Mouse (Mus musculus): ENCODE results near the gene Il17rc. TPM values are rescaled to one million over a fixed set of nuclear protein-coding genes. Genes with fewer than 3 reads are reported as not detected.

The Il17rc gene
- polyA plus RNA-seq (2015; fragmentation: Nextera tagmentation; extraction: Ambion mirVana): 16.6 and 22.4 TPM in 2 replicates

DNA sequence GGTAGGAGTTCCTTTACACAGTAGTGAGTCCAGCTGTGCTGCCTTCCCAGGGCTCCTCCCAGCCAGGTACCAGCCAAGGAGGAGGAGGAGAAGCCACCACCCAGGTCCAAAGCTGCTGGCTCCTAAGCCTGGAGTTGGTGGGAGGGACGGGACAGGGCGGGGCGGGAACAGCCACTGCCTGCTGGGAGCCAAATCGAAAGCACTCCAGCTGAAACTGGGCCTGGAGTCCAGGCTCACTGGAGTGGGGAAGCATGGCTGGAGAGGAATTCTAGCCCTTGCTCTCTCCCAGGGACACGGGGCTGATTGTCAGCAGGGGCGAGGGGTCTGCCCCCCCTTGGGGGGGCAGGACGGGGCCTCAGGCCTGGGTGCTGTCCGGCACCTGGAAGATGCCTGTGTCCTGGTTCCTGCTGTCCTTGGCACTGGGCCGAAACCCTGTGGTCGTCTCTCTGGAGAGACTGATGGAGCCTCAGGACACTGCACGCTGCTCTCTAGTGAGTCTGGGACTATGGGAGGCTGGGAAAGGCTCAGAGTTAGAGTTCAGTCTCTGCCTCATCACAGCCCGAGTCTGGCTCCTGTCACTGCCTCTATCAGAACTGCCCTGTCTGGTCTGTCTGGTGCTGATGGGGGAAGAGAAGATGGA is at the start of gene Il17rc:
Gene Il17rc (plus strand): TSS at position 131 of the 640 bp plus-strand sequence.

DNA sequence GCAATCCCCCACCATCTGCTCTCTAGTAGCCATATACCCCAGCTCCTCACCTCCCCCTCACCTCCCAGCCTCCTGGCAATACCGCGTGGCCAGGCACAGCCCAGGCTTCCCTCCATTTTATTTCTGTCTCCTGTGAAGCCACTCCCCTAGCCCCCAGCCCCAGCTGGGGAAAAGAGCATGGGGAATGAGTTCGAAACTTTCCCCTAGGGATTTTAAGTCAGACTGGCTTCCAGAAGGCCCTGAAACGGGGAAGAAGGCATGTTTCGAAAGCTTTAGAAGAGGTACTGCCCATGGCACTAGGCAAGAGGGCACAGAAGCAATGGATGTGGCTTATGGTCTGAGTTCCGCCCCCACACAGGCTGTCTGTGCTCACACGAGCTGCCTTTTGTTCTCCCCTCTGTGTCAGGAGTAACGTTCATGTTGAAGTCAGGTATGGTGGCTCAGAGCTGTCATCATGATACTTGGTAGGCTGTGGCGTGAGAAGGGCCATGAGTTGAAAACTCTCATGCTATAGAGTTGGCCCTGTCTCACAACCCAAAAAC is 35.5 kb upstream of the Il17rc start, which contains the start of gene Cidec:
Gene Cidec (minus strand): TSS at position 97 of the 542 bp plus-strand sequence.

DNA sequence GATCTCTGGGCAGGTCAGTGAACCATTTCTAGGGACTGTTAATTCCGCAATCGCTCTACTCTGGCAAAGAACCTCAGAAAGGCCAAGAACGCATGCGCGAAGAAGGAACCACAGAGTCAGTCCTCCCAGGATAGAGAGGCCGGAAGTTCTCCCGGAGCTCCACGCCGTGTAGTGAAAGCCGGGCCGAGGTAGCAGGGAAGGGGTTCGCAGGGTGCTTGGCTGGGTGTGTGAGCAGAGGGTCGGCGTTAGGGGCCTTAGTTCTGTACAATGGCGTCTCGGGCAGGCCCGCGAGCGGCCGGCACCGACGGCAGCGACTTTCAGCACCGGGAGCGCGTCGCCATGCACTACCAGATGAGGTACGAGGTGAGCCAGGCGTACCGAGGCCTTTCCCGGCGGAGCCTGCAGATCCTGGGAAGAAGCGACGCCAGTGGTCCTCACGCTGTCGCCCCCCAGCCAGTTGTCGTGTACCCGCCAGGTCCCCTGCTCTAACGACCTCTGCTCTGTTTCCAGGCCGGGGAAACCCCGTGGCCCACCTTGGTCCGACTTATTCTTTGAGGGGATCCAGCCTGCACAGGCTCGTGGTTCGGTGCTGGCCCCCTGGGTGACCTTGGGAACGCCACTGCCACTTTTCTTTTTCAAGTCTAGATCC is 28.7 kb upstream of the Il17rc start, which contains the start of gene Jagn1:
Gene Jagn1 (plus strand): TSS at position 128 of the 649 bp plus-strand sequence.

DNA sequence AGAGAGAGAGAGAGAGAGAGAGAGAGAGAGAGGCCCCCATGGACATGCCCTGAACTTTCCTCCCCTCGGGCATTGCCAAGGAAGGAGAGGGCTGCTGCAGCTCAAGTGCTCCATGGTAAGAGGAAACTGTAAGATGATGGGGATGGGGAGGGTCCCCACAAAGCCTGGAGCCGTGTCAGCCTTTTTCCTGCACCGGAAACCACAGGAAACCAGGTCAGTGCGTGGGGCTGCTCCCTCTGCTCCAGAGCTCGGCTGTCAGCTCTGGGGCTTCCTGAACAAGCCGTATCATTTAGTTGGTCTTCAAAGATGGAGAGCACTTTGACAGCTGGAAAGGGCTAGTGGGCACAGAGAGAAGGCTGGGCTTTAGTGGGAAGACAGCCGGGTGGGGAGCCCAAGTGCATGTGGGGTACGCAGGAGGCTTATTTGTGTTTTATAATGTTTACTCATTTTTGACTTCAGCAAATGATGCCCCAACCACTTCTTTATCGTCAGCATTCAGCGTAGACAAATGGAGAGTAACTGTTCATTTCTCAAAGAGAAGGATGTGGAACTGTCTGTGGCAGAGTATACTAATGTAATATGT is 13.2 kb upstream of the Il17rc start, which contains the start of gene Il17re:
Gene Il17re (plus strand): TSS at position 533 of the 583 bp plus-strand sequence.

DNA sequence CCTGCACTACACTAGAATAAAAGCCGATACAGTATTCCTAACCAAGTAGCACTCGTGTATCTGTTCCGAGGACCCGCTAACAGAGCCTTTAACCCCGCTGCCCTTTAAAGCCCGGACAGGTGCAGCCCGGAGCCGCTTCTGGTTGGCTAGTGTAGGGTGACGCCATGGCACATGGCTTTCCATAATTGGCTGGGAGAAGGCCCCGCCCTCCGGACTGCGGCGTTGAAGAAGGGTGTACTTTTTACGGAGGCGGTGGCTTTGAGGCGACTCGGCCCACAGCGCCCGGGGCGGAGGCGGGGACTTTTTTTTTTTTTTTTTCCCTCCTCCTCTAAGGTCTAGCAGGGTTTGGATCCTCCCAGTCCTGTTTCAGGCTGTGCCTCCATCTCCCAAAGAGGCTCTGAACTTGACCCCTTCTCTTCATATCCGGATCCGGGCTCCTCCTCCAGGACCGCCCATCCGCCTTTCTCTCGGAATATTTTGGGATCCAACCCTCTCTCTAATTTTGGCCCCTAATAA is 11.9 kb downstream of the Il17rc start, which contains the start of gene Creld1:
Gene Creld1 (plus strand): TSS at position 198 of the 516 bp plus-strand sequence.

DNA sequence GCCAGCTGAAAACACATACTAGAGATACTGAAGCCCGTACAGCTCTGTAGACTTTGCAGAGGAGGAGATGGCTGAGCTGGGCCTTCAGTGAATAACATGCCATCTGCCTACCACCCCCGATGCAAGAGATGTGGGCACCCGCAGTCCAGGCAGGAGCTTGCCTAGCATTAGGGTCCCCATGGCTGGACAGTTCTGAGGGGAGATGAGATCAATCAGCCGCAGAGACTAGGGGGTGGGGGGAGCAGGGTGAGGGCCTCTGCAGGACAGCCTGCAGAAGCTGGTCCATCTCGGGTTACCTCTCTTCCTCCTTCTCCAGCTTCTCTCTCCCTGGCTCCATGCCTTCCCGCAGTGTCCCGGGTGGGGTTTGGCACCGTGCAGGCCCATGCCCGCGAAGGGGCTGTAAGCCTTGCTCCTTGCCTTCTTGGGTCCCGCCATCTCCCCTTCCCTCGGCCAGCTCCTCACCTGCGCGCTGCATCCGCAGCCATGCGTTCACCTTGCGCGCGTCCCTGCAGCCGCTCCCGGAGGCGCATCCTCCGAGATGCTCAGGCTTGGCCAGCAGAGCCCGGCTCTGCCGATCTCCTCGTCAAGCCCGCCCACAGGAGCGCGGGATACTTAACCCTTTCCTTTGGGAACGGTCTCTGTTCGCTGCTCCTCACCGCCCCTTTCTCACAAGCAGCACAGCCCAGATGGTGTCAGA is 30.3 kb downstream of the Il17rc start, which contains the start of gene Prrt3:
Gene Prrt3 (minus strand): TSS at position 544 of the 697 bp plus-strand sequence.

DNA sequence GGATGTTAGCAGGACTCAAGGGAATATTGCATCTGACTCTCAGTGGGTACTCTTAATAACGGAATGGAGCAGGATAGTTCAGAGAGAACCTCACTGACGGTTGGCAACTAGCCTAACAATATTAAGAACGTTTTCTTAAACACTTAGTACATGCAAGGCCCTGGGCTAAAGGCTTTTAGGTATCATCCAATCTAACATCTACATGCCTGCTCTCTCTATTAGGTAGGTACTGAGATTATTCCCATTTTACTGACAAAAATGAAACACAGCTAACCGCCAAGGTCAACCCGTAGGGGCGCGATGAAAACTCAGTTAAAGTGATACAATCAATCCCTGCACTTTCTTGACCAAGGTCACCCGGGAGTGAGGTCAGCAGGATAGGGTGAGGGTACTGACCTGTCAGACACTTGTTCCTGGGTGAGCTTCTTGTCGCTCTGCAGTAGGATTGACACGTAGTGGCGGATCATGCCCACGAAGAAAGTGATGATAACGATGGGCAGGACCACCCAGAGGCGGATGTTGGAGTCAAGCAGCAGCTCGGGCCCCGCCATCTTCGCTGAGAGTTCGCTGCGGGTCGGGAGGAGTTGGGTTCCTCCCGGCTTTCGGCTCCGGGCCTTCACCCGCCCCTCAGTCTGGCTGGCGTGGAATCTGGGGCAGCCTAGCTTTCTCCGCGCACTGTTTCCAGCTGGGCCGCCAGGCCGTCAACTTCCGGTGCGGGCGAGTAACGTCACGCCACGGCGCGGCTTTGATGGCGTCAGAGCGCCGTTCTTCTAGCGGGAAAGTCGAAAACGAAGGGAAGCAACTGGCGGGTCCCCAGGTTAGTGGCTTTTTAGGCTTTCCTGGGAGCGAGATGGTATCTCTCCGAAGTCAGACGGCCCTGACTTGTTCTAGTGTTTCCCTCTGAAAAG is 60.0 kb downstream of the Il17rc start, which contains the start of the genes Emc3 and Fancd2:
Gene Emc3 (minus strand): TSS at position 721 of the 908 bp plus-strand sequence.
Gene Fancd2 (plus strand): TSS at position 751 of the 908 bp plus-strand sequence.

Small RNAs within 50 kb of the gene (microRNA-seq; reads per million reads assigned to microRNA genes)
- gene Gm23365 (ENCODE audit: borderline replicate concordance, insufficient number of aligned reads) (not detected), gene Gm24387 (ENCODE audit: borderline replicate concordance, insufficient number of aligned reads) (not detected)

Other genes with a start within 250 kb of the Il17rc start
- gene Mtmr14, start 233.6 kb upstream of the Il17rc start, polyA plus RNA-seq (2015; fragmentation: Nextera tagmentation; extraction: Ambion mirVana): 30.8 and 32.0 TPM in 2 replicates
- 0.11 TPM in 2 replicates for gene Cpne9, start 189.1 kb upstream of the Il17rc start, polyA plus RNA-seq (2015; fragmentation: Nextera tagmentation; extraction: Ambion mirVana)
- 7.2 and 9.8 TPM in 2 replicates for gene Brpf1, start 164.3 kb upstream of the Il17rc start, polyA plus RNA-seq (2015; fragmentation: Nextera tagmentation; extraction: Ambion mirVana)
- gene Ogg1, start 144.5 kb upstream of the Il17rc start, polyA plus RNA-seq (2015; fragmentation: Nextera tagmentation; extraction: Ambion mirVana): 12.6 and 15.8 TPM in 2 replicates
- gene Camk1, start 127.4 kb upstream of the Il17rc start, polyA plus RNA-seq (2015; fragmentation: Nextera tagmentation; extraction: Ambion mirVana): 101 and 105 TPM in 2 replicates
- 28.2 and 43.4 TPM in 2 replicates for gene Tada3, start 93.5 kb upstream of the Il17rc start, polyA plus RNA-seq (2015; fragmentation: Nextera tagmentation; extraction: Ambion mirVana)
- gene Arpc4, start 93.3 kb upstream of the Il17rc start, polyA plus RNA-seq (2015; fragmentation: Nextera tagmentation; extraction: Ambion mirVana): 282 and 330 TPM in 2 replicates
- 1.4 and 1.8 TPM in 2 replicates for gene Ttll3, start 82.2 kb upstream of the Il17rc start, polyA plus RNA-seq (2015; fragmentation: Nextera tagmentation; extraction: Ambion mirVana)
- gene Rpusd3, start 52.1 kb upstream of the Il17rc start, polyA plus RNA-seq (2015; fragmentation: Nextera tagmentation; extraction: Ambion mirVana): 8.8 and 15.2 TPM in 2 replicates
- gene Cidec, start 35.7 kb upstream of the Il17rc start, polyA plus RNA-seq (2015; fragmentation: Nextera tagmentation; extraction: Ambion mirVana): 1.2 and 2.2 TPM in 2 replicates
- gene Jagn1, start 28.9 kb upstream of the Il17rc start, polyA plus RNA-seq (2015; fragmentation: Nextera tagmentation; extraction: Ambion mirVana): 62.6 and 65.0 TPM in 2 replicates
- 2.0 and 2.7 TPM in 2 replicates for gene Il17re, start 12.9 kb upstream of the Il17rc start, polyA plus RNA-seq (2015; fragmentation: Nextera tagmentation; extraction: Ambion mirVana)
- 26.5 and 32.6 TPM in 2 replicates for gene Creld1, start 11.9 kb downstream of the Il17rc start, polyA plus RNA-seq (2015; fragmentation: Nextera tagmentation; extraction: Ambion mirVana)
- 0.62 and 0.69 TPM in 2 replicates for gene Prrt3, start 30.5 kb downstream of the Il17rc start, polyA plus RNA-seq (2015; fragmentation: Nextera tagmentation; extraction: Ambion mirVana)
- 107 and 145 TPM in 2 replicates for gene Emc3, start 60.2 kb downstream of the Il17rc start, polyA plus RNA-seq (2015; fragmentation: Nextera tagmentation; extraction: Ambion mirVana)
- 2.4 and 3.5 TPM in 2 replicates for gene Fancd2, start 60.3 kb downstream of the Il17rc start, polyA plus RNA-seq (2015; fragmentation: Nextera tagmentation; extraction: Ambion mirVana)
- 0.49 and 0.65 TPM in 2 replicates for gene Fancd2os, start 129.3 kb downstream of the Il17rc start, polyA plus RNA-seq (2015; fragmentation: Nextera tagmentation; extraction: Ambion mirVana)
- 300 and 360 TPM in 2 replicates for gene Brk1, start 133.3 kb downstream of the Il17rc start, polyA plus RNA-seq (2015; fragmentation: Nextera tagmentation; extraction: Ambion mirVana)
- 37.0 and 43.4 TPM in 2 replicates for gene Vhl, start 152.5 kb downstream of the Il17rc start, polyA plus RNA-seq (2015; fragmentation: Nextera tagmentation; extraction: Ambion mirVana)
- gene Irak2, start 167.0 kb downstream of the Il17rc start, polyA plus RNA-seq (2015; fragmentation: Nextera tagmentation; extraction: Ambion mirVana): 5.2 and 6.3 TPM in 2 replicates
- 0.47 and 0.94 TPM in 2 replicates for gene Tatdn2, start 225.6 kb downstream of the Il17rc start, polyA plus RNA-seq (2015; fragmentation: Nextera tagmentation; extraction: Ambion mirVana)
- 0.47 and 1.7 TPM in 2 replicates for gene Ghrl, start 248.5 kb downstream of the Il17rc start, polyA plus RNA-seq (2015; fragmentation: Nextera tagmentation; extraction: Ambion mirVana)